ENCODE assay signal across 14 mouse cellular contexts in genomic region chr2:115551901-115552300, GRCm38 (mm10).
"Had no signal": no experiment of that assay in that cellular context is flagged by ENCODE, and none has a peak within 500 bp of the region (broad histone marks: within the 10 kb centered on the region; RNA-seq: fewer than 3 reads in every experiment).

No protein-coding gene starts in this region.

- H3K36me3 ChIP-seq: limb, embryonic 13.5 days; midbrain, embryonic 10.5 days; neural tube, embryonic 12.5 days had no signal

- H3K4me3 ChIP-seq: limb, embryonic 13.5 days; midbrain, embryonic 10.5 days; myocyte; neural tube, embryonic 12.5 days had no signal

- H3K27me3 ChIP-seq: limb, embryonic 13.5 days; neural tube, embryonic 12.5 days had no signal

- H3K27ac ChIP-seq: limb, embryonic 13.5 days; liver, embryonic 14.5 days; midbrain, embryonic 10.5 days; neural tube, embryonic 12.5 days had no signal

- DNase-seq: kidney, adult 18-20 months; left cerebral cortex, postnatal 4 days; lung, adult 18-20 months; midbrain, embryonic 14.5 days; retina, postnatal 1 day; right cerebral cortex, postnatal 4 days; spleen, adult 18-20 months; thymus, adult 18-20 months; thymus, postnatal 14 days had no signal

- H3K4me2 ChIP-seq: limb, embryonic 13.5 days; neural tube, embryonic 12.5 days had no signal

- H3K9me3 ChIP-seq: limb, embryonic 13.5 days; midbrain, embryonic 10.5 days; neural tube, embryonic 12.5 days had no signal

- H3K9ac ChIP-seq: limb, embryonic 13.5 days; liver, embryonic 14.5 days; neural tube, embryonic 12.5 days had no signal

- H3K4me1 ChIP-seq: limb, embryonic 13.5 days; midbrain, embryonic 10.5 days; neural tube, embryonic 12.5 days had no signal
